Comparison of ENCODE assay signal across 8 mouse cellular contexts in the genomic region with DNA sequence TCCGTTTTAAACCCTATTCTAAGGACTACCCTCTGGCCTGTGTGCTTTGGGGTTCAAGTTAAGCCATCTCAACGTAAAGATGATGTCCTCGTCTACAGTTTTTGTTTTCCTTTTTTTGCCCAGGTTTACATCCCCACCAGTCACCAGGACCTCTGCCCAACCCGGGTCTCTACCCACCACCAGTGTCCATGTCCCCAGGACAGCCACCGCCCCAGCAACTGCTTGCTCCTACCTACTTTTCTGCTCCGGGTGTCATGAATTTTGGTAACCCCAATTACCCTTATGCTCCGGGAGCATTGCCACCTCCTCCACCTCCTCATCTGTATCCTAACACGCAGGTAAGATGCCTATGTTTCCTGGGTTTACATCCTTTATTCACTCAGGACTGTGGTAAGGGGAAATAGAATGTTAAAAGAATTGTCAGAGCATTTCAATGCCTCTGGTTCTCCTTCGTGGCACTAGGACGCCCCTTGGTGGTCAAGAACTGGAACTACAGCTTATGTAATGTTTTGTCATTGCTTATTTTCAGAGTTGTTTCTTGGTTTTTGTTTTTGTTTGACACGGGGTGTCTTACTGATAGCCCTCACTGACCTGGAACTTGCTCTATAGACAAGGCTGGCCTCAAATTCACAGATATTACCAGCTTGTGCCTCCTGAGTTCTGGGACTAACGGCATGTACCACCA. TPM values are rescaled to one million over a fixed set of nuclear protein-coding genes. Genes with fewer than 3 reads are reported as not detected.
A peak's percentile ranks its signal among the peaks of the same experiment; 100 is the strongest.
DNase-seq lines count a peak whose midpoint lies in the region; ATAC-seq lines count a peak whose summit lies in the region.

No protein-coding gene starts in this region.

- 0 out of 2 replicates have a peak overlapping the region, but pooled peaks have one; percentile 0 for H3K27ac ChIP-seq in liver, embryonic 15.5 days (replicated peaks)
- no peak overlapping the region for H3K27ac ChIP-seq in liver, embryonic 12.5 days

- ATAC-seq in liver, embryonic 15.5 days (ENCODE audit: insufficient read depth) = no peak
- ATAC-seq in liver, embryonic 12.5 days = no peak
- peak; percentile 73 for ATAC-seq in monocyte, adult 5-6 weeks (replicated peaks; ENCODE audit: insufficient number of reproducible peaks, low FRiP score, low TSS enrichment, poor library complexity, severe bottlenecking)

- H3K4me3 ChIP-seq in liver, embryonic 15.5 days (replicated peaks) = no peak overlapping the region
- H3K4me3 ChIP-seq in liver, embryonic 12.5 days = no peak overlapping the region

- no peak overlapping the region for H3K4me2 ChIP-seq in liver, embryonic 15.5 days
- H3K4me2 ChIP-seq in liver, embryonic 12.5 days = no peak overlapping the region

- 61% methylated on average over 12 of the region's 12 CpGs for WGBS in liver, embryonic 15.5 days (ENCODE audit: insufficient replicate concordance)
- 69% methylated on average over 12 of the region's 12 CpGs for WGBS in liver, embryonic 12.5 days (ENCODE audit: insufficient replicate concordance)

- no peaks in the 10 kb centered on the region for H3K27me3 ChIP-seq in liver, embryonic 15.5 days
- H3K27me3 ChIP-seq in liver, embryonic 12.5 days (replicated peaks) = no peaks in the 10 kb centered on the region

- H3K4me1 ChIP-seq in liver, embryonic 15.5 days (replicated peaks) = peaks cover 25% of the 10 kb centered on the region
- peaks cover 26% of the 10 kb centered on the region for H3K4me1 ChIP-seq in liver, embryonic 12.5 days

- no peaks in the 10 kb centered on the region for H3K9me3 ChIP-seq in liver, embryonic 15.5 days (replicated peaks)
- no peaks in the 10 kb centered on the region for H3K9me3 ChIP-seq in liver, embryonic 12.5 days (replicated peaks)

- peaks cover 97% of the 10 kb centered on the region for H3K36me3 ChIP-seq in liver, embryonic 15.5 days (replicated peaks)
- peaks cover 98% of the 10 kb centered on the region for H3K36me3 ChIP-seq in liver, embryonic 12.5 days

- H3K9ac ChIP-seq in liver, embryonic 15.5 days = no peak overlapping the region
- no peak overlapping the region for H3K9ac ChIP-seq in liver, embryonic 12.5 days

- DNase-seq in adrenal gland, postnatal 36 days = peak; percentile 33 to 41
- no peak for DNase-seq in adrenal gland, adult 2 months
- DNase-seq in embryo, embryonic 11 days = peak; percentile 32
- no peak for DNase-seq in right cerebral cortex, postnatal 4 days
- DNase-seq in layer of hippocampus, postnatal 25 days (ENCODE audit: extremely low spot score in 1 of 2, low spot score in 1 of 2) = no peak

RNA-seq across cellular contexts. Expression of gene Rapgefl1, which starts 7.4 kb away (rescaled TPM):
- total RNA-seq in adrenal gland, postnatal 36 days (2021) = under 1 TPM; 0.46 to 0.69 TPM
- total RNA-seq in adrenal gland, adult 2 months (2021) = under 1 TPM; 0.29 to 0.79 TPM
- polyA plus RNA-seq in adrenal gland, adult 2 months (2012; rRNA removed) = 1.5 and 1.9 TPM in 2 replicates
- polyA plus RNA-seq in liver, embryonic 15.5 days (2015; fragmentation: Nextera tagmentation; extraction: Ambion mirVana) = 0.24 and 0.28 TPM in 2 replicates
- 0.21 and 0.24 TPM in 2 replicates for polyA plus RNA-seq in liver, embryonic 12.5 days (2016; fragmentation: Nextera tagmentation; extraction: Ambion mirVana)
- total RNA-seq in monocyte, adult 5-6 weeks (2017) = not detected in 3 replicates
- 100 to 1,000 TPM; 185 to 222 TPM for total RNA-seq in layer of hippocampus, postnatal 25 days (2021)

RNA-seq across cellular contexts. Expression of gene Casc3, which starts 24.5 kb away (rescaled TPM):
- 10 to 100 TPM; 29.6 to 34.3 TPM for total RNA-seq in adrenal gland, postnatal 36 days (2021)
- total RNA-seq in adrenal gland, adult 2 months (2021) = 10 to 100 TPM; 30.0 to 32.3 TPM
- polyA plus RNA-seq in adrenal gland, adult 2 months (2012; rRNA removed) = 27.9 and 30.2 TPM in 2 replicates
- 14.4 and 16.2 TPM in 2 replicates for polyA plus RNA-seq in liver, embryonic 15.5 days (2015; fragmentation: Nextera tagmentation; extraction: Ambion mirVana)
- 26.4 and 29.7 TPM in 2 replicates for polyA plus RNA-seq in liver, embryonic 12.5 days (2016; fragmentation: Nextera tagmentation; extraction: Ambion mirVana)
- 47.5 to 51.5 TPM (median 49.5 TPM) in 3 replicates for total RNA-seq in monocyte, adult 5-6 weeks (2017)
- total RNA-seq in layer of hippocampus, postnatal 25 days (2021) = 10 to 100 TPM; 53.3 to 60.6 TPM

RNA-seq across cellular contexts. Expression of gene Msl1, which starts 33.9 kb away (rescaled TPM):
- 100 to 1,000 TPM in 1 of 2 experiments, 10 to 100 TPM in 1; 94.2 to 106 TPM for total RNA-seq in adrenal gland, postnatal 36 days (2021)
- 10 to 100 TPM; 80.9 to 98.0 TPM for total RNA-seq in adrenal gland, adult 2 months (2021)
- 63.2 and 65.0 TPM in 2 replicates for polyA plus RNA-seq in adrenal gland, adult 2 months (2012; rRNA removed)
- polyA plus RNA-seq in liver, embryonic 15.5 days (2015; fragmentation: Nextera tagmentation; extraction: Ambion mirVana) = 5.2 and 5.8 TPM in 2 replicates
- 11.5 and 11.7 TPM in 2 replicates for polyA plus RNA-seq in liver, embryonic 12.5 days (2016; fragmentation: Nextera tagmentation; extraction: Ambion mirVana)
- 108 to 125 TPM (median 112 TPM) in 3 replicates for total RNA-seq in monocyte, adult 5-6 weeks (2017)
- 100 to 1,000 TPM; 170 to 176 TPM for total RNA-seq in layer of hippocampus, postnatal 25 days (2021)

RNA-seq across cellular contexts. Expression of gene Wipf2, which starts 34.2 kb away (rescaled TPM):
- 10 to 100 TPM; 19.8 to 21.1 TPM for total RNA-seq in adrenal gland, postnatal 36 days (2021)
- 10 to 100 TPM; 15.6 to 23.7 TPM for total RNA-seq in adrenal gland, adult 2 months (2021)
- 8.9 and 13.4 TPM in 2 replicates for polyA plus RNA-seq in adrenal gland, adult 2 months (2012; rRNA removed)
- 1.2 and 1.3 TPM in 2 replicates for polyA plus RNA-seq in liver, embryonic 15.5 days (2015; fragmentation: Nextera tagmentation; extraction: Ambion mirVana)
- polyA plus RNA-seq in liver, embryonic 12.5 days (2016; fragmentation: Nextera tagmentation; extraction: Ambion mirVana) = 2.0 and 2.2 TPM in 2 replicates
- 5.3 to 13.1 TPM (median 7.1 TPM) in 3 replicates for total RNA-seq in monocyte, adult 5-6 weeks (2017)
- total RNA-seq in layer of hippocampus, postnatal 25 days (2021) = 10 to 100 TPM; 57.2 to 61.4 TPM

RNA-seq across cellular contexts. Expression of gene Nr1d1, which starts 54.1 kb away (rescaled TPM):
- 100 to 1,000 TPM; 116 to 171 TPM for total RNA-seq in adrenal gland, postnatal 36 days (2021)
- 100 to 1,000 TPM; 135 to 155 TPM for total RNA-seq in adrenal gland, adult 2 months (2021)
- 404 and 577 TPM in 2 replicates for polyA plus RNA-seq in adrenal gland, adult 2 months (2012; rRNA removed)
- 0.63 and 0.85 TPM in 2 replicates for polyA plus RNA-seq in liver, embryonic 15.5 days (2015; fragmentation: Nextera tagmentation; extraction: Ambion mirVana)
- 1.3 and 1.4 TPM in 2 replicates for polyA plus RNA-seq in liver, embryonic 12.5 days (2016; fragmentation: Nextera tagmentation; extraction: Ambion mirVana)
- 0.68 to 4.7 TPM (median 1.9 TPM) in 3 replicates for total RNA-seq in monocyte, adult 5-6 weeks (2017)
- 10 to 100 TPM; 78.1 to 92.2 TPM for total RNA-seq in layer of hippocampus, postnatal 25 days (2021)

Comparison
In these comparisons a context has a peak if more than half of its experiments do, and no peak if none do; other contexts are left out.
1. DNase-seq: peak in adrenal gland, postnatal 36 days (2 of 2) and embryo, embryonic 11 days (single experiment); none in adrenal gland, adult 2 months (single experiment), right cerebral cortex, postnatal 4 days (single experiment) and layer of hippocampus, postnatal 25 days (0 of 2).
2. RNA of gene Rapgefl1, which starts 7.4 kb away (total RNA-seq): 185 to 222 TPM in layer of hippocampus, postnatal 25 days; 0.29 to 0.79 TPM in adrenal gland, adult 2 months, 0.46 to 0.69 TPM in adrenal gland, postnatal 36 days and not detected in monocyte, adult 5-6 weeks; every median in the first group is over 100 times any median in the second.